9 mouse cellular contexts compared by ENCODE assay signal in the genomic region with DNA sequence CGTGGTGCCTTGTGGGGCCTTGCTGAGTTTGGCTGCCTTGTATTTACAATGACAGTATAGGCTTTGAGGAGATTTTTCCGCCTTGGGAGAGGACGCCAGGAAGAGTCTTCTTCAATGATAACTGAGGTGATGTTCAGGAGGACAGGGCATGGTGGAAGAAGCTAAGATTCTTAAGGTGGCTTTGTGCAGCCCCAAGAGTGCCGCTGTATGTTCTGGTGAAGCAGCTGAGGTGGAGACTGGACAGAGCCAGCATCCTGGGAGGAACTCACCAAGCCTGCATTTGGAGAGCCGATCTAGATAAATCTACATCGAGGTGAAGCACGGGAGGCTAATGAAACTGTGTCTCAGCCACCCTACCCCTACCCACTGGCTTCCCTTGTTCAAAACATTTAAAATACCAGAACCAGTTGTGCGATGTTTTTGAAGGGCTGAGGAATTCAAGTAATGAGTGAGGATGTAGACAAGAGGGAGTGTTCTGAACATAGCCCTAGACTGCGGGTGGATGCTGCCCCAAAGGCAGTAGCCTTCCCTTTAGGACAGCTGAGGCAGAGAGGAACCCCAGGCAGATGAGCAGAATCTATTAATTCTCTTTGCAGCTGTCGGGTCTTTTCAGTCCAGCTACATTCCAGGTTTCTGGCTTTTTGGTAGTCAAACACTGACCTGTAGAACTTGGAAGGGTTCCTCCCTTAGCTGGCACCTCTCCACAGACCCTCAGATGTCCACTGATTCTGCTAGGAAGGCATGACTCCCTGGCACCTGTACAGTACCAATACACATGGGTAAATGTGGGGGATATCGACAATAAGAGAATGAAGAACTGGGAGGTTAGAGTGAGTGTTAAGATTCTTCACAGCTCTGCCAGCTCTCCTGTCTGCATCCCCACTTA. TPM values are rescaled to one million over a fixed set of nuclear protein-coding genes. Genes with fewer than 3 reads are reported as not detected.
DNase-seq lines count a peak whose midpoint lies in the region; ATAC-seq and TF ChIP-seq lines count a peak whose summit lies in the region.
"Had no signal": no experiment of that assay in that cellular context is flagged by ENCODE, and none has a peak within 500 bp of the region (broad histone marks: within the 10 kb centered on the region; RNA-seq: fewer than 3 reads in every experiment).

No protein-coding gene starts in this region.

- H3ac ChIP-seq in C2C12 (ENCODE audit: control insufficient read depth, insufficient read length, low read depth) = peak overlapping the region; percentile 80

- H3K79me3 ChIP-seq in C2C12 (ENCODE audit: low read depth) = peaks cover 34% of the 10 kb centered on the region

- TF ChIP-seq CTCF in C2C12 (IDR thresholded peaks at IDR 0.05; ENCODE audit: control insufficient read depth, insufficient read depth, insufficient read length) = no peak
- no peak for TF ChIP-seq CTCF in midbrain, postnatal 0 days (IDR thresholded peaks at IDR 0.05)

- H3K79me2 ChIP-seq in C2C12 (ENCODE audit: control insufficient read depth, insufficient read depth) = peaks cover 37% of the 10 kb centered on the region

- peaks cover 22% of the 10 kb centered on the region for H3K36me3 ChIP-seq in C2C12 (ENCODE audit: control insufficient read depth, insufficient read depth)
- H3K36me3 ChIP-seq in embryonic facial prominence, embryonic 11.5 days (replicated peaks; ENCODE audit: control insufficient read depth, insufficient read depth, low read depth, low read length) = no peaks in the 10 kb centered on the region
- no peaks in the 10 kb centered on the region for H3K36me3 ChIP-seq in hindbrain, embryonic 16.5 days (ENCODE audit: control insufficient read depth, insufficient read depth, low read length)
- H3K36me3 ChIP-seq in midbrain, postnatal 0 days (ENCODE audit: insufficient read depth, low read length) = no peaks in the 10 kb centered on the region

- H3K9me3 ChIP-seq in embryonic facial prominence, embryonic 11.5 days (replicated peaks; ENCODE audit: control insufficient read depth, low read length) = no peaks in the 10 kb centered on the region
- H3K9me3 ChIP-seq in hindbrain, embryonic 16.5 days (ENCODE audit: control insufficient read depth, low read length) = no peaks in the 10 kb centered on the region
- no peaks in the 10 kb centered on the region for H3K9me3 ChIP-seq in midbrain, postnatal 0 days (ENCODE audit: low read length)

- H3K4me2 ChIP-seq in embryonic facial prominence, embryonic 11.5 days (ENCODE audit: low read depth, low read length) = peak overlapping the region; percentile 62
- H3K4me2 ChIP-seq in hindbrain, embryonic 16.5 days (ENCODE audit: low read length) = peak overlapping the region; percentile 93
- H3K4me2 ChIP-seq in midbrain, postnatal 0 days (ENCODE audit: low read depth, low read length, poor library complexity, severe bottlenecking) = peak overlapping the region; percentile 81

- WGBS in embryonic facial prominence, embryonic 11.5 days = 39% methylated on average over 11 of the region's 11 CpGs
- 53% methylated on average over 11 of the region's 11 CpGs for WGBS in hindbrain, embryonic 16.5 days
- WGBS in midbrain, postnatal 0 days = 50% methylated on average over 11 of the region's 11 CpGs

- H3K4me3 ChIP-seq in C2C12 (ENCODE audit: insufficient read depth, poor library complexity, severe bottlenecking) = peak overlapping the region; percentile 26
- H3K4me3 ChIP-seq in embryonic facial prominence, embryonic 11.5 days (ENCODE audit: low read depth, low read length) = peak overlapping the region; percentile 81
- H3K4me3 ChIP-seq in hindbrain, embryonic 16.5 days (ENCODE audit: low read length) = peak overlapping the region; percentile 80
- H3K4me3 ChIP-seq in midbrain, postnatal 0 days (ENCODE audit: low read depth, low read length) = peak overlapping the region; percentile 84

- H3K4me1 ChIP-seq in embryonic facial prominence, embryonic 11.5 days (ENCODE audit: control insufficient read depth, insufficient read depth, low read length) = no peaks in the 10 kb centered on the region; the same call in 1 of the 2 replicates
- peaks cover 26% of the 10 kb centered on the region for H3K4me1 ChIP-seq in hindbrain, embryonic 16.5 days (ENCODE audit: control insufficient read depth, insufficient read depth, low read depth, low read length)
- no peaks in the 10 kb centered on the region for H3K4me1 ChIP-seq in midbrain, postnatal 0 days (ENCODE audit: insufficient read depth, low read length)

- no peaks in the 10 kb centered on the region for H3K27me3 ChIP-seq in C2C12 (ENCODE audit: control insufficient read depth, insufficient read depth, insufficient read length)
- no peaks in the 10 kb centered on the region for H3K27me3 ChIP-seq in embryonic facial prominence, embryonic 11.5 days (ENCODE audit: control insufficient read depth, insufficient read depth, low read length)
- no peaks in the 10 kb centered on the region for H3K27me3 ChIP-seq in hindbrain, embryonic 16.5 days (replicated peaks; ENCODE audit: control insufficient read depth, insufficient read depth, low read length)
- no peaks in the 10 kb centered on the region for H3K27me3 ChIP-seq in midbrain, postnatal 0 days (ENCODE audit: insufficient read depth, low read length)

- peak overlapping the region; percentile 61 for H3K27ac ChIP-seq in embryonic facial prominence, embryonic 11.5 days (replicated peaks; ENCODE audit: low read depth, low read length)
- peak overlapping the region; percentile 93; the same call in 1 of the 2 replicates for H3K27ac ChIP-seq in hindbrain, embryonic 16.5 days (ENCODE audit: low read depth, low read length)
- H3K27ac ChIP-seq in midbrain, postnatal 0 days (ENCODE audit: low read depth, low read length) = peak overlapping the region; percentile 87; the same call in 1 of the 2 replicates

- H3K9ac ChIP-seq in embryonic facial prominence, embryonic 11.5 days (replicated peaks; ENCODE audit: low read length) = peak overlapping the region; percentile 49; the same call in 1 of the 2 replicates
- H3K9ac ChIP-seq in hindbrain, embryonic 16.5 days (ENCODE audit: low read depth, low read length) = peak overlapping the region; percentile 88
- H3K9ac ChIP-seq in midbrain, postnatal 0 days (replicated peaks; ENCODE audit: low read length, poor library complexity, severe bottlenecking) = no peak overlapping the region

- no peak for ATAC-seq in embryonic facial prominence, embryonic 11.5 days (replicated peaks; ENCODE audit: insufficient number of reproducible peaks, low FRiP score, low TSS enrichment, low read depth)
- no peak for ATAC-seq in hindbrain, embryonic 16.5 days
- ATAC-seq in midbrain, postnatal 0 days (ENCODE audit: low FRiP score) = no peak

- peak; percentile 22 for DNase-seq in embryo, embryonic 10 days (ENCODE audit: low spot score)
- no peak for DNase-seq in embryo, embryonic 10.5 days (ENCODE audit: low spot score)
- no peak for DNase-seq in embryonic facial prominence, embryonic 11.5 days (ENCODE audit: low spot score)
- DNase-seq in midbrain, postnatal 0 days (ENCODE audit: low spot score) = no peak
- no peak for DNase-seq in right cerebral cortex, postnatal 4 days
- no peak for DNase-seq in retina, postnatal 1 day

TF ChIP-seq in C2C12, 6 proteins besides CTCF, POLR2A, EP300 and RAD21:
- TF ChIP-seq MYOD1 (IDR thresholded peaks at IDR 0.05; ENCODE audit: control insufficient read depth, insufficient read length, low read depth) (peak; percentile 13), FOSL1 (IDR thresholded peaks at IDR 0.05; ENCODE audit: insufficient read depth, low read length, poor library complexity, severe bottlenecking) (no peak)
TF ChIP-seq in C2C12: peak in this region for 1.

RNA-seq across cellular contexts. Expression of a gene that starts 1.2 kb away (rescaled TPM):
- 623 TPM for polyA plus RNA-seq in C2C12 (2012; fragmentation: generic; extraction: Trizol)
- polyA plus RNA-seq in embryonic facial prominence, embryonic 11.5 days (2014; fragmentation: Nextera tagmentation; extraction: Ambion mirVana) = 443 and 451 TPM in 2 replicates
- 283 and 334 TPM in 2 replicates for polyA plus RNA-seq in hindbrain, embryonic 16.5 days (2015; fragmentation: Nextera tagmentation; extraction: Ambion mirVana)
- total RNA-seq in midbrain, postnatal 0 days (2014; rRNA removed) = 96.5 and 122 TPM in 2 replicates
- 352 and 374 TPM in 2 replicates for polyA plus RNA-seq in midbrain, postnatal 0 days (2015; fragmentation: Nextera tagmentation; extraction: Ambion mirVana)

RNA-seq across cellular contexts. Expression of a gene that starts 41.3 kb away (rescaled TPM):
- polyA plus RNA-seq in C2C12 (2012; fragmentation: generic; extraction: Trizol) = 0.01 TPM
- 0.07 TPM in 1 of 2 replicates, not detected in the other for polyA plus RNA-seq in embryonic facial prominence, embryonic 11.5 days (2014; fragmentation: Nextera tagmentation; extraction: Ambion mirVana)
- 0.10 and 0.30 TPM in 2 replicates for polyA plus RNA-seq in hindbrain, embryonic 16.5 days (2015; fragmentation: Nextera tagmentation; extraction: Ambion mirVana)
- 0.27 TPM in 1 of 2 replicates, not detected in the other for total RNA-seq in midbrain, postnatal 0 days (2014; rRNA removed)
- 0.10 and 0.18 TPM in 2 replicates for polyA plus RNA-seq in midbrain, postnatal 0 days (2015; fragmentation: Nextera tagmentation; extraction: Ambion mirVana)

RNA-seq across cellular contexts. Expression of a gene that starts 51.5 kb away (rescaled TPM):
- not detected for polyA plus RNA-seq in C2C12 (2012; fragmentation: generic; extraction: Trizol)
- not detected in 2 replicates for polyA plus RNA-seq in embryonic facial prominence, embryonic 11.5 days (2014; fragmentation: Nextera tagmentation; extraction: Ambion mirVana)
- polyA plus RNA-seq in hindbrain, embryonic 16.5 days (2015; fragmentation: Nextera tagmentation; extraction: Ambion mirVana) = not detected in 2 replicates
- not detected in 2 replicates for total RNA-seq in midbrain, postnatal 0 days (2014; rRNA removed)
- not detected in 2 replicates for polyA plus RNA-seq in midbrain, postnatal 0 days (2015; fragmentation: Nextera tagmentation; extraction: Ambion mirVana)
- total RNA-seq: heart, postnatal 36 days had no signal

Comparison
In these comparisons a context has a peak if more than half of its experiments do, and no peak if none do; other contexts are left out.
1. H3K4me3 ChIP-seq: peak in every context shown above with its lines; median percentile 84 in midbrain, postnatal 0 days; 81 in embryonic facial prominence, embryonic 11.5 days; 80 in hindbrain, embryonic 16.5 days; 26 in C2C12.